Mouse (Mus musculus): Measurements from ENCODE around the gene Rem2. TPM values are rescaled to one million over a fixed set of nuclear protein-coding genes. Genes with fewer than 3 reads are reported as not detected.

Rem2 gene
- total RNA-seq (2021), result 10 to 100 TPM; 20.7 to 23.8 TPM

DNA sequence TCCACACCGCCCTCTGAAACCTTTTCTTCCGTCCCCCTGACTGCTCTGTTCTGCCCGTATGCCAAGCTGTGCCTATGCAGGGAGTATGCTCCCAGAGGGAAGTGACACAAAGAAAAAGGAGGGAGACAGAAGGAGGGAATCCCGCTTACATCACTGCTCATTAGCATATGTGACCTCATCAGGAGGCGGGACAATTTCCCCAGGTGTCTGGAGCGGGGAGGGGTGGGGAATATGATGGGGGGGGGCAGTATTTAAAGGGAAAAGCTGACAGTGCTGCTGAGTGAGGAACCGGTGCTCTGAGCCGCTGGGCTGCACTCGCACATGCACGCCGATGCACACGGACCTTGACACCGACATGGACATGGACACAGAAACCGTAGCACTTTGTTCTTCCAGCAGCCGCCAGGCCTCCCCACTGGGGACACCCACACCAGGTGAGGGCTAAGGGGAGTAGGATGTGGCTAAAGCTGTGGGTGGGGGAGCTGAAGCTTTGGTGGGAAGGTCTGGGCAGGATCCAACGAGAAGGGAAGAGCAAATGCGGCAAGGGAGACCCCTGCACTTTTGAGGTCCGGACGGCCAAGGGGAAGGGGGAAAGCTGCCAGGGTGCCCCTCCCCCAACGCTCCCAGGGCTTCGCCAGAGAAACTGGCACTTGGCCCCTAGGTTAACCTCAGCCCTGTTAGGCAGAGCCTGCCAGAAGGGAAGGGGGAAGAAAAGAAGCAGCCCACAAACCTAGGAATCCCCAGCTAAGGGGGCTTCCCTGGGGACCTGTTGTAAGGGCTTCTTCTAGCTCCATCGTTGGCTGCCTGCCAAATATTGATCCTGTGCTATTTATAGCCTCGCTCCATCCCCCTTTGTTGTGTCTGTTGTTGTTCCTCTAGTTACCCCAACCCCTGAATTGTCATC is at the start of gene Rem2:
Gene Rem2 (plus strand): TSS at position 160 of the 904 bp plus-strand sequence.
- peak; percentile 50 to 59 for DNase-seq

DNA sequence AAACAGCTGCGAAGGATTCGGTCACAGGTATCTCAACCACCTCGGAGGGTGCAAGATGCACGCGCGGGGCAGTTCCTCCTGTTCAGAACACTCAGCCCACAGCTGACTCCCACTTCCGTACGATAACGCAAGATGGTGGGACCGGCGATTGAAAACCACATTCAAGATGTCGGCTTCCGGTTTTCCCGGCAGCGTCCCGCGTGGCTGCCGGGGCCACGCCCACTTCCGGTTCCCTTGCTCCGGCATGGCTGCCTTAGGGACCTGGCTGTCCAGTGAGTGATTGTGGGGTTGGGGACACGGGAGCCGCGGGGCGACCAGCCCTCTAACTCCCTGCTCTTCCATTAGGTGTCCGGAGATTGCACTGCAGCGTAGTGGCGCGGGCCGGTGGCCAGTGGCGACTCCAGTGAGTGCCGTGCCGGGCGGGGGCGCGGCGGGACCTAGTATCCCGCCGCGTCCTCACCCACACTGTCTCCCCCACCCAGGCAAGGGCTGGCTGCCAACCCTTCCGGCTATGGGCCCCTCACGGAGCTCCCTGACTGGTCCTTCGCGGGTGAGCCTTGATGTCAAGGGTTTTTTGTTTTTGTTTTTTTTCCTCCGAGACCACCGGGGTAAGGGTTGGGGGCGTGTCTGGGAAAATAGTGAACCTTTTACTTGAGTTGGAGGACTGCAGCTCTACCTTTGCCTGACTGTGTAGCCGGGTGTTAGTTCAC is 49.1 kb upstream of the Rem2 start, which contains the start of gene Mrpl52:
Gene Mrpl52 (plus strand): TSS at position 221 of the 710 bp plus-strand sequence.
- DNase-seq, result peak; percentile 90 to 93

DNA sequence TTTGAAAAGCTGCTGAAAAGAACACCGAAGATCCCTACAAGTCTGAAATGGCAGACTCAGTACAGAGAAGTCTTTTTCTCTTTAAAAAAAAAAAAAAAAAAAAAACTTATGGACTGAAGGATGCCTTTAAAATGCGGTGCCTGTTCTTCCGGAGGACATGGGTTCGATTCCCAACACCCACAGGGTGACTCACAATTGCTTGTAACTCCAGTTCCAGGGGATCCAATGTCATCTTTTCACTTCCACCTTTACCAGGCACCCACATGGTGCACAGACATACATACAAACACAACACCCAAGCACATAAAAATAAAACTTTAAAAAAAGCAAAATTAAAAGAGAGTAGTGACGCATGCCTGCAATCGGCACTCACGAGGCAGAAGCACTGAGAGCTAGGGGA is 48.2 kb upstream of the Rem2 start:
- DNase-seq, result no peak

DNA sequence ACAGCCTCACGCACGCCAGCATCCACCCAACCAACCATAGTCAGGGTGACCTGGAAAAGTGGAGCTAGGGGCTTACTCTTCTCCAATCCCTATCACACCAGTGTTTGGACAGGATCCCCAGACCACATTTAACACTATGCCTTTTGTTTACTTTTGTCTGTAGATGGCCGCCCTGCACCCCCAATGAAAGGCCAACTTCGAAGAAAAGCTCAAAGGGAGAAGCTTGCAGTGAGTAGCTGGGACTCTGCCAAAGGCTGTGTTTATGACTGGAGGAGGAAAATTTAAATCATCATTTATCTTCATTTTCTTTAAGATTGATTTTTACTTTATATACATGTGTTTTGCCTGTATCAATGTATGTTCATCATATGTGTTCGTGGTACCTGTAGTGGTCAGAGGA is 47.5 kb upstream of the Rem2 start:
- DNase-seq, result no peak

DNA sequence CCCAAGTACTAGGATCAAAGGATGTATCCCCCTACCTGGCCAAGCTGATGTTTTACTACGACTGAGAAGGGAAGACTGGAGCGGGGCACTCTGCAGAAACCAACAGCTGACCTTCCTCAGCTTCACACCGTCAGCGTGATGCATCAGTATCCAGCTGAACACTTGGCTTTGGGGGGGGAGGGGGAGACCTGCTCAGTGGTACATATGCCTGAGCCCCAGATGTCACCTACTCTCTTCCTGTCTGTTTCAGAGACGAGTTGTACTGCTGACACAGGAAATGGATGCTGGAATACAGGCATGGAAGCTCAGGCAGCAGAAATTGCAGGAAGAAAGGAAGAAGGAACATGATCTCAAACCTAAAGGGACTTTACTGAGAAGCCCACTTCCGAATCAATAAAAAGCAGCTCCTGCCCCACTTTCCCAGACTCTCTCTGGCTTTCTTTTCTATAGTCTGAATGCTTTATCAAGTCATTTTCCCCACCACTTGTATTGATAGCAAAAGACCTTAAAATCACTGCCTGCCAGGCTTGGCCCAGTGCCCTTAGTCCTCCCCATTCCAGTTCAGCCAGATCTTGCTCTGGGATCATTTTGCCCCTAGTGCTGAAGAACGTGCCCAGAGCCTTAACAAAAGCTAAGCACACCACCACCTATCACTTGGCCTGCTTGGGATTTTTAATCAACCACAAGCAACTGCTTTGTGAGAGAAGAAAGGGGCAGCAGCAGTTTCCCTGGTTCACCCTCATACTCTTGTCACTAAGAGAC is 46.4 kb upstream of the Rem2 start:
- DNase-seq, result no peak

DNA sequence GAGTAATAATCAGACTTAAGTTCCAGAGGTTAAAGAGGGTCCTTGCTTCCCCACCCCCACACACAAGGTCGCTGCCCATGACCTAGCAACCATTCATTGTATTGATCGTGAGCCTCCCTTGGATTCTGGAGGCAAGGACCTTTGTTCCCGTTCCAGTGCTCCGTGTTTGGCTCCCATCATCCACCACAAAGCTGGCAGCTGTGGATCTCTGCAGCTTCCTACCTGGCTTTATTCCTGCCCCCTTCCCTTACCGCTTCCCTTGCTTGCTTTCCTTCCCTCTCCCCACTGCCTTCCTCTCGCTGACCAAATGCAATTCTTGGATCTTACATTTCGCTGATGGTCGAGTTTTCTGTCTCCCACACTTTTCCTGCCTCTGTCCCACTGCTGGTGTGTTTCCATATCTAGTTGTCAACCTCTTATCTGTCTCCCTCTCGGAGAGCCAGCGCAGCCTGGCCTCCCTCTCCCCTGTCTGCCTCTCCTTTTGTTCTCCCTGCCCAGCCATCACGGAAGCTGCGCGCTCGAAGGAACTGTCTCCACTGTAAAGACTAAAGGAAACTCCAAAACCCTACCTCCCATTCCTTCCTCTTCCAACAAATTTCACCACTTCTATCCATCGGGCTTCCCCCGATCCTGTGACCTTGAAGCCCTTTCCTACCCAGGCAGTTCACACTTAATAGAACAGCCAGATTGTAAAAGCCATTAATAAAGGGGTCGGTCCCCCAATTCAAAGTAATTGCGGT is 45.3 kb upstream of the Rem2 start:
- no peak for DNase-seq

DNA sequence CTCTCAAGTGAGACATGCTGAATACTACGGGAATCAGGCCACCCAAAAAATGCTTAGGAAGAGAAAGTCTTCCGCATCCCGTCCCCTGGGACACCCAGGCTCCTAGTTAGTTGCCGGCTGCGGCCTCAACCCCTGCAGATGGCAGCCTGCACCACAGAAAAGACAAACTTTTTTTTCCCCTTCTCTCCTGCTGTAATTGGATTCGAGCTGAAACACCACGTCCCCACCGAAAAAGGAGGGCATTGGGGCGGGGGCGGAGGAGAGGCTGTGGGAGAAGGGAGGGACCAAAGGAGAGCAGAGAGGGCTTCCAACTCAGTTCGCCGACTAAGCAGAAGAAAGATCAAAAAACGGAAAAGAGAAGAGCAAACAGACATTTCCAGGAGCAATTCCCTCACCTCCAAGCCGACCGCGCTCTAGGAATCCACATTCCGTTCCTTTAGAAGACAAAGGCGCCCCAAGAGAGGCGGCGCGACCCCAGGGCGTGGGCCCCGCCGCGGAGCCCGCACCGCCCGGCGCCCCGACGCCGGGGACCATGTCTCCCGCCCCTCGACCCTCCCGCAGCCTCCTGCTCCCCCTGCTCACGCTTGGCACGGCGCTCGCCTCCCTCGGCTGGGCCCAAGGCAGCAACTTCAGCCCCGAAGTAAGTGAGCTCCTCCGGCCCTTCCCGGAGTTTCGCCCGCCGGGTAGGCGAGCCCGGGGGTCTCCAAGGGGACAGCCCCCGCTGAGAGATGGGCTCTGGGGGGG is 44.4 kb upstream of the Rem2 start, which contains the start of gene Mmp14:
Gene Mmp14 (plus strand): TSS at position 279 of the 744 bp plus-strand sequence.
- peak; percentile 56 to 62 for DNase-seq

DNA sequence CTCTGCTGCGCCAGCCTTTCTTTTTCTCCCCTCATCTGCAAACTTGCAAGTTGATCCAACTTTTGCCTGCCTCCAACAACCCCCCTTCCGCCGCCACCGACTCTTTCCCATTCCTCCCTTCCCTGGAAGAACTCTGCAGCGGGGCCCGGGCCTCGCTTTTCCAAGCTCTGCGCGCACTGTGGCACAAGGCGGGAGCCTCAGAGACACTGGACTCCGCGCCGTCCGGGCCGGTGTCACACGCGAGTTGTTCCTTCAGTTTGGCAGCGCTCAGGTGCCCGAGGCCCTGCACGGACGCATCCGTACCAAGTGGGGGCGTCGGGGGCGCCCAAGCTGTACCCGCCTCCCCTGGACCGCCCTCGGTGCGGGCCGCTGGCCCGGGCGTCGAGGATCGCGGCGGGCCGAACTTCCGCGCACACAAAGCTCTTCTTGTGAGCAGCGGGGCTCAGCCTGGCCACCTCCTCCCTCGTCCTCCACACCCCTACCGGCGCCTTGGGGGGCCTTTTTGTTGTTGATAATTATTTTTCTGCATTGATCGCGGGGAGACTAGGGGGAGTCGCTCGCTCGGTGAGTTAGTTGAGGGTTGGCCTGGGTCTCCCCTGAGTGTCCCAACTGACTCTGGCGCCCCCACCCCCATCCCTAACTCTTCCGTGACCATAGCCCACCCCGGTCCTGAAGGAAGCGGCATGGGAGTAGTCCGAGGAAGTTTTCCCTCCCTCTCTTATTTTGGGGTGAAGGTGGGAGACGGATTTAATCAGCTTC is 43.6 kb upstream of the Rem2 start:
- no peak for DNase-seq

DNA sequence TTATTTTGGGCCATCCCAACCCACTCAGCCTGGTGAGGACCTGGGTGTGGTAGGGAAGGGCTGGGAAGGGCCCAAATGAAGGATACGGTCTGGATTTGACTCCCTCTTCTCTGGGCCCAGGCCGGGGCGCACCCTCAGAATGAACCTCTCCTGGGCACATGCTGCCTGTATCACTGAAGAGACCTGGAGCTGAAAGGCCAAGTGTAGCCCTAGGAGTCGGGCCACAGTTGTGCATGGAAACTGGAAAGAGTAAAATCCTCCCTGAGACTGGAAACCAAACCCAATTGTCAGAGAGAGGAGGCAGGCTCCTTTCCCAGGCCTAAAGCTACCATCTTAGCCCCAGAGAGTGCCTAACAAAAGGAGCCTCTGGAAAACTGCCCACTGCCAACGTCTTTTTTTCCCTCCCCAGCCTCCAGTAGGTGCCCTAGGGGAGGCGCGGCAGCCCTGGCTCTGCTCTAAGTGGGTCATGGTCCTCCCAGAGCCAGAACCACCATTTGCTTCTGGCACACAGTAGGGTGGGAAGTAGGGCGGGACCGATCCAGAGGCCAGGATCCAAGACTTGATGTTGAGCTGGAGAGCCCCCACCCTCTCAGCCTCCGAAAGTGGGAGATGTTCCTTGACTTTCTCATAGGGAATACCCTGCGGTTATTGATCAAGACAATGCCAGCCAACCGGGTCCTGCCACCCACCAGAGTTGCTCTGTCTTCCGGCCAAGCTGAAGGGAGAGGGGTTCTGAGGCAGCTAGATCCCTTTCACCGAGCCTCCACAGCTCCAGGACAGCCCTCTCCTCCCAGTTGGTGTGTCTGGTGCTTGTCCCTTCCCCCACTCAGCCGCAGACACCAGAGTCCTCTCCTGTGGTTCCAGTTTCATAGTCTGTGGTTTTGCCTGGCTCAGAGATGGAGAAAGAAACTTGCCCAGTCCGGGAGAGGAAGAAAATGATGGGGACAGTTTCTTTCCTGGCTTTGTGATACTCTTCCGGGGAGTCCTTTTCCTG is 42.8 kb upstream of the Rem2 start:
- DNase-seq, result no peak

DNA sequence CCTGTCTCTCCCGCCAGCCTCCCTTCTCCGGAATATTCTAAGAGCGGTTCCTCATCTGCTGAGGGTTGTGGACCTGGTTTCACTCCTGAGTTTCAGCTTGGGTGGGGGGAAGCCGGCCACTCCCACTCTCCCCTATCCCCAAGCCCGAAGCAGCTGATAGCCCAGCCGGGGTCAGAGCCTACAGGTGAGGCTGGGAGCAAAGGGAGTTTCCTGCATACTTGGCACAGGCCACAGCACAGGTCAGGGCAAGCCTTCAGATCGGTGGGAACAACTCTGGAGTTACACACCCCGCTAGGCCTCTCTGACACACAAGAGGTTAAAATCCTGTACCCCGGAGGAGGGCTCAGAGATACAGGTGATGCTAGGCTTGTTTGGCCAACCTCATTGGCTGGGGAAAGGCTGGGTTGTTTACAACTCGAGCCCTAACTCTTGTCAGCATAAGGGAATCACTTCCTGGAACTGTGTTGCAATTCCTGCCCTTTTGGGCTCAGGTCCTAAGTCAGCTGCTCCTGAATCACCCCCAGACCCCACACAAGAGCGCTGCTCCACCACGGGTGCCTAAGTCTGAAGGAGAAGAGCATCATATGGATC is 41.9 kb upstream of the Rem2 start:
- no peak for DNase-seq

DNA sequence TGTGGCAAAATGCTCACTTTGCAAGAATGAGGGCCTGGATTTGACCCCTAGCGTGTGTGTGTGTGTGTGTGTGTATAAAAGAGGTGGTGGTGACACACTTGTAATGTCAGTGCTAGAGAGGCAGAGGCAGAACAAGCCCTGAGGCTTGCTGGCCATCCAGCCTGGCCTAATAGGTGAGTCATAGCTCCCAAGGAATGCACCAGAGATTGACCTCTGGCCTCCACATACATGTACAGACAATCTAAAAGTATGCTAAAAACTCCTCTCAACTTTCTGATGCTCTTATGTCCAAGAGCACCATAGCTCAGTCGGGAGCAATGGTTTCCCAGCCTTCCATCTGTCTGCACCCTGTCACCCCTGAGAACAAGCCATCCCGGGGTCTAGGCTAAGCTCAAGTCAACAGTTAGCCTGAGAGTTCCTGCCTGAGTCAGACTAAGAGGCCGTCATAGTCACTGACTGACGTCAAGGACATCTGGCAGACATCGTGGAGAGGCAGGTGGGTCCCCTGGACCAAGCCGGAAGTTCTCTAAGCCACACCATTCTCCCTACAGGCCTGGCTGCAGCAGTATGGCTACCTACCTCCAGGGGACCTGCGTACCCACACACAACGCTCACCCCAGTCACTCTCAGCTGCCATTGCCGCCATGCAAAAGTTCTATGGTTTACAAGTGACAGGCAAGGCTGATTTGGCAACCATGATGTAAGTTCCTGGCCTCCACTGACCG is 40.5 kb upstream of the Rem2 start:
- DNase-seq, result no peak

DNA sequence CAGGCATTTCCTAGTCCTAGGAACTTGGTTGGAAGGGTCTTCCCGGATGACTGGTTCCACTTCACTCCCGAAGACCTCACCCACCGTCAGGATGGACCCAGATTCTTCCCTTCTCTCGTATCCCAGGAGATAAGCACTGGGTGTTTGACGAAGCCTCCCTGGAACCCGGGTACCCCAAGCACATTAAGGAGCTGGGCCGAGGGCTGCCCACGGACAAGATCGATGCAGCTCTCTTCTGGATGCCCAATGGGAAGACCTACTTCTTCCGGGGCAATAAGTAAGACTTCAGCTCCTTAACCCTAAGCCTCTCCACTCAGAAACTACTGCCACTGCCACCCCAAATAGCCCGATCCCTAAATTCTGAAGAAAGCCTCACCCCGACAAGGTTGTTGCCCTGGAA is 36.7 kb upstream of the Rem2 start:
- no peak for DNase-seq

DNA sequence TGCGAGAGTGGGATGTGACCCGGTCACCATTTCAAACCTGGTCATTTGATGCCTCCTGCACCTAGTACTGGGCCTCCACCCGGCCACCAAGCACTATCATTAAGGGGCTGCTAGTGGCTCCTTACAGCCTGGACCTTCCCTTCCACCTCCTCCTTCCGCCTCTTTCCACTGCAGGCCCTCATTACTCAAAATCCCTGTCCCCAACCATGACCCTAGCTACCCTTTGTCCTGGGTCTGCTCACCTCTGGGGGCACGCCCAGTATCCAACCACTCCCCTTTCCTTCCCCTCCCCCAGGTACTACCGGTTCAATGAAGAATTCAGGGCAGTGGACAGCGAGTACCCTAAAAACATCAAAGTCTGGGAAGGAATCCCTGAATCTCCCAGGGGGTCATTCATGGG is 36.3 kb upstream of the Rem2 start:
- DNase-seq, result no peak

DNA sequence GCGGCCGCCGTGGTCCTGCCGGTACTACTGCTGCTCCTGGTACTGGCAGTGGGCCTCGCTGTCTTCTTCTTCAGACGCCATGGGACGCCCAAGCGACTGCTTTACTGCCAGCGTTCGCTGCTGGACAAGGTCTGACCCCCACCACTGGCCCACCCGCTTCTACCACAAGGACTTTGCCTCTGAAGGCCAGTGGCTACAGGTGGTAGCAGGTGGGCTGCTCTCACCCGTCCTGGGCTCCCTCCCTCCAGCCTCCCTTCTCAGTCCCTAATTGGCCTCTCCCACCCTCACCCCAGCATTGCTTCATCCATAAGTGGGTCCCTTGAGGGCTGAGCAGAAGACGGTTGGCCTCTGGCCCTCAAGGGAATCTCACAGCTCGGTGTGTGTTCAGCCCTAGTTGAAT is 35.4 kb upstream of the Rem2 start:
- no peak for DNase-seq

DNA sequence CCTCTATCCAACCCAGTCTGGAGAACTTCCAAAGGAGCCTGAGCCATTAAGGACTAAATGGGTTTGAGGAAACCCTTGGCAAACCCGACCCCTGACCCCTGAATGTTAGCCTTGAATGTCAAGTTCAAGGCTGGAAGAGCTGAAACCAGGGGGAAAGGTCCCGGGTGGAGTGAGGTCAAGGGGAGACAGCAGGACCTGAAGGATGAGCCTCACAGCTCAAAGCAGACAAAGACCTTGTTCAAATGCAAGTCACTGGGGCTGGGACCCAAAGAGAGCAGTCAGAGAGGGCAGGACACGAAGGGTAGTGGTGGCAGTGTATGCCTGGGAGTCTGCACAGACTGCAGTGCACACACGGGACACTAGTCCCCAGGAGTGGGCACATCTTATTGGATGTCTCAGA is 34.5 kb upstream of the Rem2 start:
- DNase-seq, result no peak

DNA sequence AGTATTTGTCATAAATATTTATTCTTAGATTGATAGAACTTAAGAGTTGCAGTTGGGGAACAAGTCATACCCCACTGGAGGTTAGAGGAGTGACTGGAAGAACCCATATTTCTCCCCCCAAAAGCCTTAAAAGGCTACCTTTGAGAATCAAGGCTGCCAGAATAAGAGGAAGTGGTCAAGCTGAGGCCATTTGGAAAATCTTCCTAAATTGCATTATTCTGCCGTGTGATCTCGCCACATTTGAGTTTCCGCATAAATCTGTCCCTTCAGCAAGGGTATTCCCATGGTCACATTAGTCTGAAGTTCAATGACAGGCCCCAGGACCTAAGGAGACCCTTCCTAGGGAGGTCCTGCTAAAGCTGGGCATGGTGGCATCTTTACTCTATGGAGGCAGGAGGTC is 33.4 kb upstream of the Rem2 start:
- no peak for DNase-seq

DNA sequence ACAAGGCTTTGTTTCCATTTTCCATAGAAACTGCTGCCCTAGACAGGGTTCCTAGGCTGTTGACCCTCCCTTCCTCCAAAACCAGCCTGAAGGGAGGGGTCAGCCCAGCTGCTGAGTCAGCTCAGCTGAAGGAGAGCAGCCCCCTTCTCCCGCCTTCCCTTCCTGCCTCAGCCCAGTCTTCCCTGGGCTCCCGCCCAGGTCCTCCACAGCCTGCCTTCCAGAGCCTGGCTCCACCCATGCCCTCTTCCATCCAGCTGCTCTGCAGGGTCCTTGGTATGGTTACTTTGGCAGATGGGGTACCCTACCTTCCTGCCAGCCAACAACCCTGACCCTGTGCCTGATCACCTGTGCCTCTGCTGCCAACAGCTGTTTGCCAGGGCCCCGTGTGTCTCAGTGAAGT is 32.7 kb upstream of the Rem2 start:
- no peak for DNase-seq

All from layer of hippocampus, postnatal 36 days (tissue).